ENCODE assay signal across 25 mouse cellular contexts in the genomic region with DNA sequence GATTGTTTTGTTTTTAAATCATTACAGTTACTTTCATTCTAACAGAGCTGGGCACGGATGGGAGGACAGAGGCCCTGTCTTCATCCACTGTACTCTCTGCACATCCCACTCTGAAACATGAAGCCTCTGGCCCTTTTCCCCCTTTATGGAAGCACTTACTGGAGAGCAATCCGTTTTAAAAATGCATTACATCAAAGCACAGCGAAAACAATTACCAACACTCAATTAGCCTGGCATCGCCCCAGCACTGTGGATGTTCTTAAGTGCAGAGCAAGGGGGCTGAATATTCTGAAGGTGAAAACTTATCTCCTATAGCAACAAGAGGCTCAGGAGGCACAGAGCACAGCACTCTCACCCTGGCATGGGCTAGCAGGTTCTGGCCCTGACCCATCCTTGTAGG.
DNase-seq lines count a peak whose midpoint lies in the region; ATAC-seq and TF ChIP-seq lines count a peak whose summit lies in the region.
"Had no signal": no experiment of that assay in that cellular context is flagged by ENCODE, and none has a peak within 500 bp of the region (broad histone marks: within the 10 kb centered on the region; RNA-seq: fewer than 3 reads in every experiment).

No protein-coding gene starts in this region.

- H3K9ac ChIP-seq in forebrain, postnatal 0 days = no peak overlapping the region
- no peak overlapping the region for H3K9ac ChIP-seq in midbrain, embryonic 16.5 days (ENCODE audit: low read depth, low read length)
- H3K9ac ChIP-seq in midbrain, embryonic 11.5 days (ENCODE audit: low read length) = no peak overlapping the region
- H3K9ac ChIP-seq: forebrain, embryonic 12.5 days; heart, embryonic 15.5 days; limb, embryonic 13.5 days; liver, embryonic 12.5 days had no signal

- DNase-seq in forebrain, postnatal 0 days = peak; percentile 40
- DNase-seq in forebrain, embryonic 10.5 days (ENCODE audit: extremely low spot score, low spot score) = no peak
- DNase-seq in layer of hippocampus, adult 2 months (ENCODE audit: low spot score in 2 of 2) = no peak
- no peak for DNase-seq in layer of hippocampus, postnatal 14 days (ENCODE audit: low spot score in 2 of 2)
- no peak for DNase-seq in midbrain, embryonic 11.5 days (ENCODE audit: low spot score, missing footprints)
- peak; percentile 55 for DNase-seq in brain, adult 2 months (ENCODE audit: low read depth, low spot score)
- no peak for DNase-seq in adrenal gland, postnatal 14 days
- DNase-seq: B cell, adult 2 months; cerebellum, adult 2 months; gastrocnemius, adult 2 months; heart, postnatal 36 days; kidney, adult 8-10 months; kidney, postnatal 14 days; layer of hippocampus, postnatal 36 days; lung, adult 2 months; thymus, postnatal 14 days had no signal

- no peaks in the 10 kb centered on the region for H3K36me3 ChIP-seq in forebrain, postnatal 0 days (ENCODE audit: insufficient read depth)
- H3K36me3 ChIP-seq in forebrain, embryonic 10.5 days (replicated peaks) = no peaks in the 10 kb centered on the region
- no peaks in the 10 kb centered on the region for H3K36me3 ChIP-seq in midbrain, embryonic 16.5 days (ENCODE audit: control insufficient read depth, insufficient read depth, low read length)
- H3K36me3 ChIP-seq in midbrain, embryonic 11.5 days (ENCODE audit: control insufficient read depth, insufficient read depth, low read length) = no peaks in the 10 kb centered on the region
- H3K36me3 ChIP-seq: forebrain, embryonic 12.5 days; G1E; heart, embryonic 15.5 days; limb, embryonic 13.5 days; liver, embryonic 12.5 days; midbrain, embryonic 10.5 days had no signal

- WGBS in forebrain, postnatal 0 days = 17% methylated on average over 4 of the region's 4 CpGs
- 71% methylated on average over 4 of the region's 4 CpGs for WGBS in forebrain, embryonic 10.5 days
- 45% methylated on average over 4 of the region's 4 CpGs for WGBS in midbrain, embryonic 16.5 days
- WGBS in midbrain, embryonic 11.5 days = 70% methylated on average over 4 of the region's 4 CpGs

- peak; percentile 55 for ATAC-seq in forebrain, postnatal 0 days
- ATAC-seq in midbrain, embryonic 16.5 days = peak; percentile 39; the same call in 1 of the 2 replicates
- no peak for ATAC-seq in midbrain, embryonic 11.5 days (ENCODE audit: low FRiP score)
- ATAC-seq: liver, embryonic 12.5 days; Patski had no signal

- H3K27me3 ChIP-seq in forebrain, postnatal 0 days (ENCODE audit: insufficient read depth, low read length) = no peaks in the 10 kb centered on the region
- H3K27me3 ChIP-seq in forebrain, embryonic 10.5 days (ENCODE audit: poor library complexity, severe bottlenecking) = no peaks in the 10 kb centered on the region
- no peaks in the 10 kb centered on the region for H3K27me3 ChIP-seq in midbrain, embryonic 16.5 days (ENCODE audit: control insufficient read depth, insufficient read depth, low read depth, low read length)
- no peaks in the 10 kb centered on the region for H3K27me3 ChIP-seq in midbrain, embryonic 11.5 days (ENCODE audit: control insufficient read depth, insufficient read depth, low read length)
- H3K27me3 ChIP-seq: forebrain, embryonic 12.5 days; heart, embryonic 15.5 days; limb, embryonic 13.5 days; liver, embryonic 12.5 days; Patski had no signal

- H3K4me1 ChIP-seq in forebrain, postnatal 0 days (ENCODE audit: insufficient read depth) = no peaks in the 10 kb centered on the region
- H3K4me1 ChIP-seq in forebrain, embryonic 10.5 days = 0 out of 2 replicates have a peak, but pooled peaks cover 5% of the 10 kb centered on the region
- 0 out of 2 replicates have a peak, but pooled peaks cover 3% of the 10 kb centered on the region for H3K4me1 ChIP-seq in midbrain, embryonic 16.5 days (ENCODE audit: control insufficient read depth, insufficient read depth, low read length)
- no peaks in the 10 kb centered on the region for H3K4me1 ChIP-seq in midbrain, embryonic 11.5 days (ENCODE audit: control insufficient read depth, insufficient read depth, low read length)
- H3K4me1 ChIP-seq: forebrain, embryonic 12.5 days; limb, embryonic 13.5 days; liver, embryonic 12.5 days had no signal

- H3K4me2 ChIP-seq in forebrain, postnatal 0 days (ENCODE audit: low read depth) = no peak overlapping the region
- no peak overlapping the region for H3K4me2 ChIP-seq in midbrain, embryonic 16.5 days (ENCODE audit: low read length)
- H3K4me2 ChIP-seq in midbrain, embryonic 11.5 days = no peak overlapping the region
- H3K4me2 ChIP-seq: forebrain, embryonic 12.5 days; heart, embryonic 15.5 days; limb, embryonic 13.5 days; liver, embryonic 12.5 days had no signal

- TF ChIP-seq CTCF in forebrain, postnatal 0 days (IDR thresholded peaks at IDR 0.05; ENCODE audit: low read depth) = no peak
- TF ChIP-seq CTCF in layer of hippocampus, adult 2 months (conservative IDR thresholded peaks at IDR 0.05) = no peak

- H3K27ac ChIP-seq in forebrain, postnatal 0 days (ENCODE audit: low read depth, low read length) = no peak overlapping the region
- no peak overlapping the region for H3K27ac ChIP-seq in forebrain, embryonic 10.5 days
- peak overlapping the region; percentile 18; the same call in 1 of the 2 replicates for H3K27ac ChIP-seq in layer of hippocampus, adult 2 months
- peak overlapping the region; percentile 12; the same call in 1 of the 2 replicates for H3K27ac ChIP-seq in midbrain, embryonic 16.5 days (ENCODE audit: low read length)
- H3K27ac ChIP-seq in midbrain, embryonic 11.5 days (ENCODE audit: low read depth, low read length) = no peak overlapping the region
- H3K27ac ChIP-seq: forebrain, embryonic 12.5 days; gastrocnemius, adult 2 months; heart, embryonic 15.5 days; limb, embryonic 13.5 days; liver, embryonic 12.5 days; midbrain, embryonic 10.5 days had no signal

- no peak overlapping the region for H3K4me3 ChIP-seq in forebrain, postnatal 0 days (ENCODE audit: low read depth, low read length)
- H3K4me3 ChIP-seq in forebrain, embryonic 10.5 days = no peak overlapping the region
- no peak overlapping the region for H3K4me3 ChIP-seq in layer of hippocampus, adult 2 months
- H3K4me3 ChIP-seq in midbrain, embryonic 16.5 days (ENCODE audit: low read depth, low read length) = no peak overlapping the region
- no peak overlapping the region for H3K4me3 ChIP-seq in midbrain, embryonic 11.5 days (ENCODE audit: low read depth, low read length)
- H3K4me3 ChIP-seq: forebrain, embryonic 12.5 days; gastrocnemius, adult 2 months; heart, embryonic 15.5 days; limb, embryonic 13.5 days; liver, embryonic 12.5 days; midbrain, embryonic 10.5 days; myocyte had no signal

- H3K9me3 ChIP-seq in forebrain, postnatal 0 days (ENCODE audit: low read length) = no peaks in the 10 kb centered on the region
- H3K9me3 ChIP-seq in forebrain, embryonic 10.5 days = no peaks in the 10 kb centered on the region
- no peaks in the 10 kb centered on the region for H3K9me3 ChIP-seq in midbrain, embryonic 16.5 days (replicated peaks; ENCODE audit: control insufficient read depth, low read length, poor library complexity, severe bottlenecking)
- no peaks in the 10 kb centered on the region for H3K9me3 ChIP-seq in midbrain, embryonic 11.5 days (ENCODE audit: control insufficient read depth, low read length)
- H3K9me3 ChIP-seq: forebrain, embryonic 12.5 days; heart, embryonic 15.5 days; limb, embryonic 13.5 days; liver, embryonic 12.5 days; midbrain, embryonic 10.5 days had no signal

Comparison
In these comparisons a context has a peak if more than half of its experiments do, and no peak if none do; other contexts are left out.
1. DNase-seq: peak in forebrain, postnatal 0 days (single experiment) and brain, adult 2 months (single experiment); none in forebrain, embryonic 10.5 days (single experiment), layer of hippocampus, adult 2 months (0 of 2), layer of hippocampus, postnatal 14 days (0 of 2), midbrain, embryonic 11.5 days (single experiment) and adrenal gland, postnatal 14 days (single experiment).
2. H3K27ac ChIP-seq: peak in layer of hippocampus, adult 2 months (single experiment) and midbrain, embryonic 16.5 days (single experiment); none in forebrain, postnatal 0 days (single experiment), forebrain, embryonic 10.5 days (single experiment) and midbrain, embryonic 11.5 days (single experiment).